Mouse (Mus musculus) spleen, postnatal 0 days (tissue): ENCODE results near the gene Eef1b2. TPM values are rescaled to one million over a fixed set of nuclear protein-coding genes. Genes with fewer than 3 reads are reported as not detected.

Source experiments
- polyA plus RNA-seq: library from polyadenylated mRNA; unstranded; fragments of >200 nt; fragmentation: Nextera tagmentation; extraction: Ambion mirVana; gene quantifications from 2 replicates; pipeline ENCODE4 v1.2.1, GENCODE M21; 2015

Eef1b2 gene
- polyA plus RNA-seq = 550 and 588 TPM in 2 replicates

GRCm38 (mm10) chr1:63176604-63177421 lies at the start of gene Eef1b2, which contains the start of gene Ndufs1:
Gene Eef1b2, plus strand, starts transcription at chr1:63176825.
Gene Ndufs1, minus strand, starts transcription at chr1:63176833.

DNA sequence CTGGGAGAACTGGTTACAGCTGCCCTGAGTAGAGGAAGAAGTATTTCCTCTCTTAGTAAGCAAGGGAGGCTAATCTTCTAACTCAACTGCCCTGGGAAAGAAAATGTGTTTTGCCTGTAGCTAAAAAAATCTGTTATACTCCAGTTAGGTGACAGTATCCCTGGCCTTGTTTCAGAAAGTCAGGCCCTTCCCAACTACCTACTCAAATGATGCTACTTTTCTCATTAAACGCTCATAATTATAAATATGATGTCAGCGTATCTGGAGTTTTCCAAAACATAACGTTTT lies 37.6 kb downstream of the Eef1b2 start, which contains the start of gene Gpr1:
TSS of gene Gpr1 (minus strand) at position 273 of the 288 bp plus-strand sequence.

Other genes starting within 250 kb of the Eef1b2 start
- gene Ino80d, start 62.2 kb upstream of the Eef1b2 start, polyA plus RNA-seq = 5.0 and 6.6 TPM in 2 replicates
- 84.1 and 85.1 TPM in 2 replicates for gene Ndufs1, start within 50 bp of the Eef1b2 start, polyA plus RNA-seq
- 0.08 TPM in 1 of 2 replicates, not detected in the other for gene Gpr1, start 37.7 kb downstream of the Eef1b2 start, polyA plus RNA-seq
- 0.92 and 0.99 TPM in 2 replicates for gene Zdbf2, start 96.4 kb downstream of the Eef1b2 start, polyA plus RNA-seq